Mouse (Mus musculus) kidney, embryonic 16.5 days (tissue): Measurements from ENCODE around the gene Lcn12. TPM values are rescaled to one million over a fixed set of nuclear protein-coding genes. Genes with fewer than 3 reads are reported as not detected.

Experiments
- ATAC-seq: fragments of 200-750 bp; cut with Nextera tagmentation; 2 replicates; pipeline ENCODE4 v1.8.0; 2017; ENCODE audit warnings: moderate TSS enrichment; ENCODE audit not compliant: low FRiP score, low TSS enrichment
- H3K27ac ChIP-seq: fragments of 300-500 bp; sonication (generic); 2 replicates; pipeline ENCODE4 v1.5.1; 2014; ENCODE audit warnings: low read length
- H3K27me3 ChIP-seq: fragments of 300-500 bp; sonication (generic); 2 replicates; pipeline ENCODE4 v1.6.1; 2014; ENCODE audit warnings: low read length, control low read depth, mixed read lengths; ENCODE audit not compliant: insufficient read depth
- H3K36me3 ChIP-seq: fragments of 300-500 bp; sonication (generic); 2 replicates; pipeline ENCODE4 v1.6.1; 2014; ENCODE audit warnings: low read length, control low read depth, mixed read lengths; ENCODE audit not compliant: insufficient read depth
- H3K4me1 ChIP-seq: fragments of 300-500 bp; sonication (generic); 2 replicates; pipeline ENCODE4 v1.6.1; 2014; ENCODE audit warnings: low read length, control low read depth, mixed read lengths; ENCODE audit not compliant: insufficient read depth
- H3K4me2 ChIP-seq: fragments of 300-500 bp; sonication (generic); replicated peaks from 2 replicates; pipeline ENCODE4 v1.6.1; 2014; ENCODE audit warnings: low read depth, low read length
- H3K4me3 ChIP-seq: fragments of 300-500 bp; sonication (generic); 2 replicates; pipeline ENCODE4 v1.5.1; 2014; ENCODE audit warnings: mild to moderate bottlenecking, low read length
- H3K9ac ChIP-seq: fragments of 300-500 bp; sonication (generic); replicated peaks from 2 replicates; pipeline ENCODE4 v1.6.1; 2014; ENCODE audit warnings: low read length
- H3K9me3 ChIP-seq: fragments of 300-500 bp; sonication (generic); 2 replicates; pipeline ENCODE4 v1.6.1; 2016; ENCODE audit warnings: low read length, control low read depth
- WGBS: fragments of 180-500 bp; shearing (Covaris S2); extraction: QIAGEN DNeasy Blood & Tissue Kit; methylation state at CpG from one replicate; pipeline ENCODE4 v1.1.7; 2014; 5-methylcytosine and 5-hydroxymethylcytosine counted together
- microRNA-seq: library from miRNA; unstranded; fragments of <30 nt; microRNA quantifications from one replicate; pipeline ENCODE4, GENCODE M21; 2016
- polyA plus RNA-seq: library from polyadenylated mRNA; unstranded; fragments of >200 nt; fragmentation: Nextera tagmentation; extraction: Ambion mirVana; gene quantifications from 2 replicates; pipeline ENCODE4 v1.2.1, GENCODE M21; 2015

The Lcn12 gene
- polyA plus RNA-seq, 1 experiment from 2014 or later = not detected

GRCm38 (mm10) chr2:25441067-25441466, 52.6 kb downstream of the Lcn12 start:
- ATAC-seq = no peak
- no peaks in the 10 kb centered on the region for H3K4me1 ChIP-seq
- H3K9me3 ChIP-seq = no peaks in the 10 kb centered on the region
- H3K27me3 ChIP-seq = no peaks in the 10 kb centered on the region
- H3K36me3 ChIP-seq = peaks cover 33% of the 10 kb centered on the region
- no peak overlapping the region for H3K4me3 ChIP-seq
- no peak overlapping the region for H3K4me2 ChIP-seq
- no peak overlapping the region for H3K9ac ChIP-seq
- WGBS = 87% methylated on average over 20 of the region's 20 CpGs
- H3K27ac ChIP-seq = no peak overlapping the region

Small RNAs within 50 kb of the gene (microRNA-seq; reads per million reads assigned to microRNA genes)
- not detected for gene Mir3087

Other genes starting within 250 kb of the Lcn12 start
- 6.1 and 7.0 TPM in 2 replicates for gene AL732309.1, start 247.0 kb downstream of the Lcn12 start, polyA plus RNA-seq
- 24.8 and 25.6 TPM in 2 replicates for gene Tmem203, start 238.5 kb downstream of the Lcn12 start, polyA plus RNA-seq
- 12.0 and 12.1 TPM in 2 replicates for gene Tprn, start 231.3 kb downstream of the Lcn12 start, polyA plus RNA-seq
- 209 and 211 TPM in 2 replicates for gene Ssna1, start 221.5 kb downstream of the Lcn12 start, polyA plus RNA-seq
- 146 and 152 TPM in 2 replicates for gene Anapc2, start 221.4 kb downstream of the Lcn12 start, polyA plus RNA-seq
- gene Tmem210, start 205.8 kb downstream of the Lcn12 start, polyA plus RNA-seq = not detected in 2 replicates
- not detected in 2 replicates for gene Lrrc26, start 204.0 kb downstream of the Lcn12 start, polyA plus RNA-seq
- 0.22 and 0.60 TPM in 2 replicates for gene Grin1, start 174.7 kb downstream of the Lcn12 start, polyA plus RNA-seq
- 53.7 and 57.5 TPM in 2 replicates for gene Man1b1, start 161.6 kb downstream of the Lcn12 start, polyA plus RNA-seq
- 32.8 and 33.2 TPM in 2 replicates for gene Dpp7, start 137.6 kb downstream of the Lcn12 start, polyA plus RNA-seq
- 38.9 and 49.2 TPM in 2 replicates for gene Uap1l1, start 128.2 kb downstream of the Lcn12 start, polyA plus RNA-seq
- 39.3 and 41.2 TPM in 2 replicates for gene Sapcd2, start 121.6 kb downstream of the Lcn12 start, polyA plus RNA-seq
- gene Entpd2, start 98.0 kb downstream of the Lcn12 start, polyA plus RNA-seq = 5.5 and 6.4 TPM in 2 replicates
- gene Npdc1, start 94.6 kb downstream of the Lcn12 start, polyA plus RNA-seq = 52.4 and 58.3 TPM in 2 replicates
- gene Fut7, start 70.6 kb downstream of the Lcn12 start, polyA plus RNA-seq = not detected in 2 replicates
- gene Abca2, start 65.2 kb downstream of the Lcn12 start, polyA plus RNA-seq = 12.7 and 14.3 TPM in 2 replicates
- gene Clic3, start 37.1 kb downstream of the Lcn12 start, polyA plus RNA-seq = 3.9 and 8.5 TPM in 2 replicates
- gene Paxx, start 32.8 kb downstream of the Lcn12 start, polyA plus RNA-seq = 33.8 and 35.9 TPM in 2 replicates
- 1.8 and 4.7 TPM in 2 replicates for gene Ptgds, start 23.9 kb downstream of the Lcn12 start, polyA plus RNA-seq
- 105 and 115 TPM in 2 replicates for gene Fbxw5, start 6.8 kb upstream of the Lcn12 start, polyA plus RNA-seq
- gene C8g, start 7.8 kb upstream of the Lcn12 start, polyA plus RNA-seq = 9.5 and 9.6 TPM in 2 replicates
- 40.6 and 43.6 TPM in 2 replicates for gene Traf2, start 53.0 kb upstream of the Lcn12 start, polyA plus RNA-seq
- gene Edf1, start 63.9 kb upstream of the Lcn12 start, polyA plus RNA-seq = 372 and 373 TPM in 2 replicates
- gene Mamdc4, start 80.9 kb upstream of the Lcn12 start, polyA plus RNA-seq = 12.2 and 14.7 TPM in 2 replicates
- 193 and 206 TPM in 2 replicates for gene Phpt1, start 81.3 kb upstream of the Lcn12 start, polyA plus RNA-seq
- 0.18 and 0.22 TPM in 2 replicates for gene Ajm1, start 87.8 kb upstream of the Lcn12 start, polyA plus RNA-seq
- 69.8 and 73.9 TPM in 2 replicates for gene Rabl6, start 114.6 kb upstream of the Lcn12 start, polyA plus RNA-seq
- 0.27 and 0.33 TPM in 2 replicates for gene Ccdc183, start 123.8 kb upstream of the Lcn12 start, polyA plus RNA-seq
- 36.1 and 37.6 TPM in 2 replicates for gene Tmem141, start 128.1 kb upstream of the Lcn12 start, polyA plus RNA-seq
- 2.6 and 3.2 TPM in 2 replicates for gene Fcna, start 134.1 kb upstream of the Lcn12 start, polyA plus RNA-seq
- not detected in 2 replicates for gene Lcn8, start 159.2 kb upstream of the Lcn12 start, polyA plus RNA-seq
- not detected in 2 replicates for gene Lcn5, start 164.0 kb upstream of the Lcn12 start, polyA plus RNA-seq
- not detected in 2 replicates for gene Lcn6, start 182.9 kb upstream of the Lcn12 start, polyA plus RNA-seq
- not detected in 2 replicates for gene Lcn10, start 188.8 kb upstream of the Lcn12 start, polyA plus RNA-seq
- gene Obp2a, start 206.1 kb upstream of the Lcn12 start, polyA plus RNA-seq = 0.24 TPM in 1 of 2 replicates, not detected in the other
- gene Bmyc, start 212.8 kb upstream of the Lcn12 start, polyA plus RNA-seq = 89.0 and 91.6 TPM in 2 replicates
- gene Obp2b, start 243.1 kb upstream of the Lcn12 start, polyA plus RNA-seq = not detected in 2 replicates